Mouse (Mus musculus) embryo, embryonic 11.5 days (tissue): Measurements from ENCODE around the gene Fam207a.

Experiments
- DNase-seq: peaks from one replicate; pipeline ENCODE4 v3.0.0-alpha.2; 2012; ENCODE audit warnings: low read depth, low spot score

Gene Fam207a

DNA sequence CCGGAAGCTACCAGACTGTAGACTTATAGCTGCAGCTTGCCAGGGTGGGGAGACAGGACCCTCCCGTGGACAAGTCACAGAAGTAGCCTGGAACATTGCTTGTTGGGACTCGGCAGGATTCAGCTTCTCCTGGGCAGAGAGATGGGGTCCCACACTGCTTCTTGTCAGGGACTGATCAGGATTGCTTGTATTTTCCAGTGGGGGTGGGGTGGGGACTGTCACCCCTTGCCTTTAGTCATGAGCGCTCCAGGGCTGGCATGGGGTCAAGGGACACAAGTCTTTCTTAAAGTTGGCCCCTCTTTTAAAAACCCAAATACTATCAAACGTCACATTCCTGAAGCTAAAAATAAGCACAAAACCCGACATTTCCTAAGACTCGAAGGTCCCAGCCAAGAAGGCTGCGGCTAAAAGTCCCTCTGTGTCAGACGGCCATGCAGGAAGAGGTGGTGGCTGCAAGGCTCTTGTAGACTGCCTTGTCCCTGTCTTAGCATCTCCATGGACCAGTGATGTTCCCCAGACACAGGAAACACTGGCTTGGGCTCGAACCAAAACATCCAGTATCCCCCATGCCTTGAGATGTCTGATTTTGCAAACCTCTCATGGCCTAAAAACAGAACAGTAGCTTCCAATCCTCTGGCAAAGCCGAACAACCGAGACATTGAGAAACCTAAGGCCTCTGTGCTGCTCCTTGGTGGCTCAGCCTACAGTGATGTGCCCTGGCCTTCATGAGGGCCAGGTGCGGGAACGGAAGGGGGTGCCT, 60.2 kb downstream of the Fam207a start:
- no peak for DNase-seq

DNA sequence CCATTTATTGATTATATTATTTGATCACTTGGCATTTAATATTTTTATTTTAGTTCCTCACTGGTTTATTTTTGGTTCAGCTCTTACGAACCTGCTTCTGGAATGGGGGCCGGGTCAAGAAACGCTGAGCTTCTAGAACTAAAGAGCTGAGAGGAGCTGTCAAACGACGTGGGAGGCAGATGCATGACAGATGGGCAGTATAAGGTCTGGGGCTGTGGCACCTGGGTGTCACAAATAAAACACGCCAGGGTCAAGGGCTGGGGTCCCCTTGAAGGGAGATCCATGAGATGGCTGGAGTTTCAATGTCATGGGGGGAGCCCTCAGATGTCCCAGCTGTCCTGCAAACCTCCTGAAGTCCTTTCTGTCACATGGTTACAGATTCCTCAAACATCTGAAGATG, 60.8 kb downstream of the Fam207a start:
- DNase-seq = no peak

DNA sequence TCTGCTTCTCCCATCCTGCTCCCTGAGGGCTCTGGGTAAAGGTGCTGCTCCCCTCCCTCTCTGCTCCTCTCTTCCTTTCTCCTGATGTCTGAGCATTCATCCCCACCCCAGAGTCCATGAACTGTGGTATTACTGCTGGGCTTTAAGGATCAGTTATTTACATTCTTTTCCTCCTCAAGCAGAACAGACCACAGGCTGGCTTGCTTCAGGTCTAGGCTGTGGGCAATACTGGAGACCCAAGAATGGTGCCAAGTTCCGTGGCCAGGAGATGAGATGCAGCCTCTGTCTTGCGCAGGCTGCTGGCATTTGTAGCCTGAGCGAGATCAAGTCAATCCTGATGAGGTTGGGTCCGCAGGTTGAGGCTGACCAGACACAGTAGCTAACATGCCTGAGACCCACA, 63.8 kb downstream of the Fam207a start:
- no peak for DNase-seq

DNA sequence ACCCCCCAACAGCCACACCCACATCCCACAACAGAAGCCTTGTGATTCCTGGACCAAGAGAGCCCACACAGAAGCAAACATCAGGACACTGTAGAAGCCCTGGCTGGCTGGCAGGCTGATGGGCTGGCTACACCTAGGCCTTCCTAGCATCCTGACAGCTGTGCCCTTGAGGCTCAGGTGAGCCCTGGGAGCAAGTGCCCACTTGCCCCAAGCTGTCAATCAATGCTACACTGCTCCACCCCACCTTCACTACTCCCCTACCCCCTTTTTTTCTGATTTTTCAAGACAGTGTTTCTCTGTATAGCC, 65.5 kb downstream of the Fam207a start:
- no peak for DNase-seq

DNA sequence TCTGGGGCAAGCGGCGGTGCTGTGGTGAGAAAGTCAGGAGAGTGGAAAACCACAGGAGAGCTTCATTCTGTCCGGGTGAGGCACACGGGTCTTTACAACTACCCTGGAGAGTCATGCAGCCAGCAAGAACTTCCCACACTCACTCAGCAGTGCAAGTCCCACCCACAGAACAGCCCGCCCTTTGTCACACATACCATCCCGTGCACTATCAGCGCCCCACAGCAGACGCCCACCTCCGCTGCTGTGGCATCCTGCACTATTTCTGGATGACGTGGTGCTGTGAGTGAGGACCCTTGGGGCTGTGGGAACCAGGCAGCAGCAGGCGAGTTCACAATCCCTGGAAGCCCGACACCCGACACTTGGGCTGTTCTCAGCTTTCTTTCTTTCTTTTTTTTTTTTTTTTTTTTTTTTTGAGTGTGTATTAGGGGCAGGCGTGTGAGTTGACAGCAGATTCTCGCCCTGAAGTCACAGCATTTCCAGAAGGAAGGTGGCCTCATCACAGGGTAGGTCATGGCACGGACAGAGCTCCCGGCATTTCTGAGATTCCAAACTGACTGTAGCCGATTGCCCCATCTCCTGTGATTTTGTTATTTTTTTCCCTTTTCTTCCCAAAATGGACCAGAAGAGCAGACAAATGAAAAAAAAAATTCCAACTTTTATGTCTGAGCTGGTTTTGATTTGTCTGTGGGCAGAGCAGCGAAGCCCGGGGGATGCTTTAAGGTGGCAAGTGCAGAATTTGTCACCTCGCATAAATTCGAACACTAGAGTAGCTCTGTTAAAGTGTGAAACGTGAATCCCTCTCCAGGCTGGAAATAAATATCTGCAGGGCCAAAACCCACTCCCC, 66.0 kb downstream of the Fam207a start:
- DNase-seq = no peak

DNA sequence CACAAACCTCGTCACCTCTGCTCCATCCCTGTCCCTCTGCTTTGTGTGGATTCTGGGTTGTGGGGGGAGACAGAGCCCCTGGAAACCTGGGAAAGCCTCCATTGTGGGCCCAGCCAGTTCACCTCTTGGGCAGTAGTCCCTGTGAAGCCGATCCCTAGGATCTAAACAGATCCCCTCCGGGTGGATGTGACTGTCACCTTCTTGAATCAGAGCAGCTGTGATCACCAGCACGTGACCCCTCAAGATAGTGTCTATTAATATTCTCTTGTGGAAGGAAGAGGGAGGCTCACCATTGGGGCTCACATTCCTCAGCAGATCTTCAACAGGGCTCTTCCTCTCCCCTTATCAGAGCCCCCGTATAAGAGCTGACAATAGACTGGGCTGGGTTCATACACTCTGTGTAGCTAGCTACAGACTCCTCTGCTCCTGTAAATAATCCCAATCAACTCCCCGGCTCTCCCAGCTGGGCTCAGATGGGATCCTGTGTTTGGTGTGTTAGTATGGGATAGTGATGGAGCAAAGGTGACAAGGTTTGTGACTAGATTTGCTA, 66.8 kb downstream of the Fam207a start:
- DNase-seq = no peak

DNA sequence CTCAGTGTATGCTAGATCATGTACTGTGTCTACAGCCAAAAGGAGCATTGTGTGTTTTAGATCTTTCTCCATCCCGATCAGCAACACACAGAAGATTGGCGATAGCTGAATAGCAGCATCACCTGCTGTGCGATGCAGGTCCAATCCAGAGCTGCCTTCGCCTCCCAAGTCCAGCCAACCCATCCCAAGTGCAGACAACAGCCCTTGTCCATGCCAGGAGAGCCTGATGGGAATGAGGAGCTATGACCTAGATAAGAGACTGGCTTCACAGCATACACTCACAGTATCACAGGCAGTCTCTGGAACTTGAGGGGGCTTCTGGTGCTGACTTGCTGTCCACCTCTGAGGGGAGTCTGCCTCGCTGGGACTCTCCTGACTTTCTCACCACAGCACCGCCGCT, 67.4 kb downstream of the Fam207a start:
- DNase-seq = no peak

DNA sequence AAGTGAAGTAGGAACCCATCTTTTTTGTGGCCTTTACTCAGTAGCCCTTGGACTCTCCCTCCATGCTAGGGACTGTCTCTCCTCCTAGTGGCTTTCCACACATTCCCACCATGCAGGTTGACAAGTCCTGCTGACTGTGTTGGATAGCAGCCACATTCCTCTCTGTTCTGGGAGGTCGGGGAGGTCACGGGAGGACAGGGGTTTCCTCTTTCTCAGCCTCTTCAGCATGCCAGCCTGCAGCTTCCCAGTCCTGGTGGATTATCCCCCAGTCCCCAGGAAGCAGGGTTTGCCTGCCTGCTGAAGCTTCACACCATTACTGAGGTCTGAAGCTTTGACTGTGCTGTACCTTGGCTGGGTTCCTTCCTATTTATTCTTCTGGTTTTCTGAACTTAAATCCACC, 67.8 kb downstream of the Fam207a start:
- no peak for DNase-seq

DNA sequence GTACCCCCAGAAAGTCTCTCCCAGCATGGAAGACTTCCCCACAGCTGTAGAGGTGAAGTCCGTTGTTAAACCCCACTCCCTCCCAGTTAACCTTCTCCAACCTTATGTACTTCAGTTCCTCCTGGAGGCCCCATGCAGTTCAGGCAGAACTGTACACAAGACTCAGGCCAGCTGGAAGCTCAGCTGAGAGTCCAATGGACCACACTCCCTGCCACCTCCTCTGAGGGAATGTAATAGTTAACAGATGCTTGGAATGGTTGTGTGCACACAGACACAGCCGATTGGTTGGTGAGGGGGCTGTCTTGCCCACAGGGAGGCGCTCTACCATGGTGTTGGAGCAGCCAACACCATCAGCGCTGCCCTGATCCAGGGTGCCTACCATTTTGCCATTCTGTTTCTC, 73.3 kb downstream of the Fam207a start:
- no peak for DNase-seq

DNA sequence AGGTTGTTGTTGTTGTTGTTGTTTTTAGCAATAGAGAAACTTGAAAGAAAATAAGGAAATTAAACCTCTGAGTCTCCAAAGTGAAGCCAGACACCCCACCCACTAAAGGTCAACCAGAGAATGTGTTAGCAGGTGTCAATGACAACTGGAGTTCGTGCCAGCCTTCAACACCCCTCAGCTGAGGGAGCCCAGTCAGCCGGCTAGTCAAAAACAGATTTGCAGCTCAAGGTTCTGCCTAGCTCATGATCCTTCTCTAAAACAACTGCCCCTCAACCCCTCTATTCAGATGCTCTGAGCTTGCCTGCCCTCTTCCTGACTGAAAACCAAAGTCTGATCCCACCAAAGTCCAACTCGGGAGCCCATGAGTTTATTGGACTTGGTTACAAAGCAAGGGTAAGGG, 73.8 kb downstream of the Fam207a start:
- DNase-seq = no peak

DNA sequence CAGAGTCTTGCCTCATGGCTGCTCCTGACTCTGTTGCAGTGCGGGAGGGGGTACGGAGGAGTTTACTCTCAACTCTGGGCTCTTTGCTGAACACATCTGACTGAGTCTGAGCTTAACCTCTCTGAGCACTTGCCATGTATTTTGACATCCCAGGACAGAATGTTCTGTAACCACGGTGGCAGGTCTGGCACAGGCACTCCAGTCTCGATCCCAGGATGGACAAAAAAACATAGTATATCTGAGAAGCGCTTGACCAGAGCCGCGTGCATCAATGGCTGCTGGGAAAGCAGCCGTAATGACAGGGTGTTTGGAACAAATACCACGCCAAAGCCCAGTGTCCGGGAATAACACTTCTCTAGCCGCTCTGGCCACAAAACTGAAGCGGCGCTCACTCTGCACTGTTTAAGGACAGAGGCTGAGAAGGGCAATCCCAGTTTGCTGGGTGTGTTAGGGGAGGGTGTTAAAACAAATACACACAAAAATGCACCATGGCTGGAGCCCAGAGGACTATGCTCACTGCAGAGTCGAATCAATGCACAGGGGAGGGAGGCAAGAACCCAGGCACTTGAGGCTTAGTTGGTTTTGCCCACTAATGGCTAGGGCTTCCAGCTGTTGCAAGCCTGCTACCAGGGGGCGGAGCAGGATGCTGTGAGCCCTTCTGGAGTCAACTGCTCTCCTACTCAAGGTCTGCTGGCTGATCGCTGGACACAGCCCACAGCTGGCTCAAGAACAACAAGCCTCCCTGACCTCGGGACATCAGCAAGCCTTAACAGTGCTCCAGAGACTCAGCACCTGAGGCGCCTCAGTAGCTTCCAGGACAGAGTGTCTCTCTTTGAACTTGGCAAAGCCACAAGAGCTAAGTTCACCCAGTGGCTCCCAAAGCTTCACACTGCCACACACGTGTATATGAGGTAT, 74.5 kb downstream of the Fam207a start:
- no peak for DNase-seq

DNA sequence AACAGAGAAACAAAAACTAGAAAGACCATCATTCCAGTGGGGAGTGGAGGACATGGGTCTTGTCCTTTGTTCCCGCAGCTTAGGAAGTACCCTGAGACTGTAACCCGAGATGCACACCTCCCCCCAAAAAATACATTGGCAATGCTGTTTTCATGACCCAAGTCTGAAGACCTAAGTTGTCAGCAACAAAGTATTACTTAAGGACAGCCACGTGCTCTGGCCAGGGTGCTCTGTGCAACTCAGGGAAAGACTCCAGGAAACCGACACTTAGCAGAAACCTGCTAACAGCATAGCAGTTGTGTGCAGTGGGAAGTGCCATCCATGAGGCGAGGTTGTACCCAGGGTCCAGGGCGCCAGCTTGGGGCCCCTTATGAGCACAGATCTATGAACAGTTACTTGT, 75.3 kb downstream of the Fam207a start:
- no peak for DNase-seq

DNA sequence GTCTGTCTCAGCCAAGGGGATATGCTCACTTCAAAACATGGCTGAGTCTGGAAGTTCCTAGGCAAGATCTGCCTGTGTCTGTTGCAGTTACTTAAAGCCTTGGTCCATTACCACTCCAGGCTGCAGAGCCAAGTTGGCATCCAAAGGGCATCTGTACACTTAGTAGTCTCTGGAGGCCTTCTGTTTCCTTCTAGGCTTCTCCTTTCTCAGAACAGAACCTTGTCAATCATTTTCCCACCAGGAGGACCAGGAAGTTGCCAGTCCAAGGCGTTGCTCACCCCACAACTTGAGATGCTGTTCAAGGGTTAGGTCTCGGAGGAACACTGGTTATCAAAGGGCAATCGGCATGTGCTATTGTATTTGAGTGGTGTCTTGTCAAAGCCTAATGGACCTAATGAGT, 76.6 kb downstream of the Fam207a start:
- no peak for DNase-seq

DNA sequence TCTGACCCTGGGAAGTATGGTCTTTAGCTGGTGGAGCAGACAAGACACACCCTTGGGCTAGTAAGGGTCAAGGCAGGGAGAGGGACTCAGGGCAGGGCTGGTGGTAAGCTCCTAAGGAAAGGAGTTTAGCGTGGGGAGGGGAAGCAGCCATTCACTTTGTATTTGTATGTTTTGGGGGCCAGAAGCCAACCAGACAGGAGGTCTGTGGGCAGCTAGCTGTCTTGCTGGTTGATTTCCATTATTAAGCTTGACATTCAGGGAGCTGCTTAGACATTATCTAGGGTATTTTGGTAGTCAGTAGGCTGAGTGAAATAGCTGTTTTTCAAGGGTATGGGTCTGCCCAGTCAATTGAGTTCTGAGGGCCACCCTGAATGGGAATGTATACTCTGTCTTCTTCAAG, 77.6 kb downstream of the Fam207a start:
- no peak for DNase-seq
